Mouse (Mus musculus): ENCODE data around the gene Actl6a.

- TF ChIP-seq POLR2A (IDR thresholded peaks at IDR 0.05; ENCODE audit: low read depth, low read length) (no peak), CTCF (IDR thresholded peaks at IDR 0.05; ENCODE audit: extremely low read depth, insufficient read length, insufficient replicate concordance, low read depth, low read length) (no peak)
These were observed 11.1 kb upstream of the Actl6a start for GRCm38 (mm10) chr3:32694737-32695582.

Measured in small intestine, adult 2 months (tissue).